ENCODE assay signal across 8 mouse cellular contexts in genomic region chr4:56685123-56685522, GRCm38 (mm10). TPM values are rescaled to one million over a fixed set of nuclear protein-coding genes. Genes with fewer than 3 reads are reported as not detected.
DNase-seq lines count a peak whose midpoint lies in the region; ATAC-seq lines count a peak whose summit lies in the region.

No protein-coding gene starts in this region.

- H3K4me3 ChIP-seq in embryonic facial prominence, embryonic 11.5 days (ENCODE audit: low read depth, low read length): no peak overlapping the region
- H3K4me3 ChIP-seq in limb, embryonic 10.5 days: no peak overlapping the region

- H3K9me3 ChIP-seq in embryonic facial prominence, embryonic 11.5 days (replicated peaks; ENCODE audit: control insufficient read depth, low read length): no peaks in the 10 kb centered on the region
- no peaks in the 10 kb centered on the region for H3K9me3 ChIP-seq in limb, embryonic 10.5 days (replicated peaks)

- no peaks in the 10 kb centered on the region for H3K36me3 ChIP-seq in embryonic facial prominence, embryonic 11.5 days (replicated peaks; ENCODE audit: control insufficient read depth, insufficient read depth, low read depth, low read length)
- H3K36me3 ChIP-seq in limb, embryonic 10.5 days: no peaks in the 10 kb centered on the region

- no peak overlapping the region for H3K9ac ChIP-seq in embryonic facial prominence, embryonic 11.5 days (replicated peaks; ENCODE audit: low read length)

- WGBS in embryonic facial prominence, embryonic 11.5 days: 7% methylated on average over 9 of the region's 9 CpGs
- WGBS in limb, embryonic 10.5 days: 11% methylated on average over 9 of the region's 9 CpGs

- DNase-seq in 3134 (ENCODE audit: extremely low read depth, insufficient read length, low spot score): peak; percentile 66
- DNase-seq in adrenal gland, postnatal 14 days: peak; percentile 92
- peak; percentile 87 for DNase-seq in embryonic facial prominence, embryonic 11.5 days (ENCODE audit: low spot score)
- DNase-seq in heart, adult 18-20 months: peak; percentile 86 to 92
- DNase-seq in kidney, adult 18-20 months: peak; percentile 86
- peak; percentile 90 for DNase-seq in limb, embryonic 10.5 days (ENCODE audit: low spot score)
- DNase-seq in monocyte, adult 2 months (ENCODE audit: low read depth in 1 of 2, low spot score in 2 of 2): peak; percentile 67 to 71
- DNase-seq in spleen, postnatal 14 days (ENCODE audit: low spot score in 2 of 2): peak; percentile 28 to 54

- H3K27me3 ChIP-seq in embryonic facial prominence, embryonic 11.5 days (ENCODE audit: control insufficient read depth, insufficient read depth, low read length): no peaks in the 10 kb centered on the region
- peaks cover 10% of the 10 kb centered on the region for H3K27me3 ChIP-seq in limb, embryonic 10.5 days (ENCODE audit: low read depth, poor library complexity, severe bottlenecking)

- no peaks in the 10 kb centered on the region for H3K4me1 ChIP-seq in embryonic facial prominence, embryonic 11.5 days (ENCODE audit: control insufficient read depth, insufficient read depth, low read length)
- H3K4me1 ChIP-seq in limb, embryonic 10.5 days: peaks cover 23% of the 10 kb centered on the region

- ATAC-seq in embryonic facial prominence, embryonic 11.5 days (replicated peaks; ENCODE audit: insufficient number of reproducible peaks, low FRiP score, low TSS enrichment, low read depth): peak; percentile 59; the same call in 1 of the 2 replicates

- H3K4me2 ChIP-seq in embryonic facial prominence, embryonic 11.5 days (ENCODE audit: low read depth, low read length): no peak overlapping the region

- H3K27ac ChIP-seq in embryonic facial prominence, embryonic 11.5 days (replicated peaks; ENCODE audit: low read depth, low read length): no peak overlapping the region
- no peak overlapping the region for H3K27ac ChIP-seq in limb, embryonic 10.5 days

RNA-seq across cellular contexts. Expression of gene Gm26657, which starts 54.7 kb away (rescaled TPM):
- not detected in 2 replicates for total RNA-seq in adrenal gland, postnatal 14 days (2021)
- not detected in 2 replicates for polyA plus RNA-seq in embryonic facial prominence, embryonic 11.5 days (2014; fragmentation: Nextera tagmentation; extraction: Ambion mirVana)
- total RNA-seq in heart, adult 18-20 months (2021): not detected
- 0.11 TPM in 1 of 2 replicates, not detected in the other for polyA plus RNA-seq in limb, embryonic 10.5 days (2016; fragmentation: Nextera tagmentation; extraction: Ambion mirVana)

RNA-seq across cellular contexts. Expression of gene Actl7b, which starts 56.1 kb away (rescaled TPM):
- not detected in 2 replicates for total RNA-seq in adrenal gland, postnatal 14 days (2021)
- polyA plus RNA-seq in embryonic facial prominence, embryonic 11.5 days (2014; fragmentation: Nextera tagmentation; extraction: Ambion mirVana): not detected in 2 replicates
- total RNA-seq in heart, adult 18-20 months (2021): not detected
- not detected in 2 replicates for polyA plus RNA-seq in limb, embryonic 10.5 days (2016; fragmentation: Nextera tagmentation; extraction: Ambion mirVana)

RNA-seq across cellular contexts. Expression of gene Actl7a, which starts 58.1 kb away (rescaled TPM):
- total RNA-seq in adrenal gland, postnatal 14 days (2021): not detected in 2 replicates
- polyA plus RNA-seq in embryonic facial prominence, embryonic 11.5 days (2014; fragmentation: Nextera tagmentation; extraction: Ambion mirVana): not detected in 2 replicates
- total RNA-seq in heart, adult 18-20 months (2021): not detected
- polyA plus RNA-seq in limb, embryonic 10.5 days (2016; fragmentation: Nextera tagmentation; extraction: Ambion mirVana): not detected in 2 replicates

Comparison
In these comparisons a context has a peak if more than half of its experiments do, and no peak if none do; other contexts are left out.
1. DNase-seq: peak in every context shown above with its lines; median percentile 92 in adrenal gland, postnatal 14 days; 90 in limb, embryonic 10.5 days; 89 in heart, adult 18-20 months; 87 in embryonic facial prominence, embryonic 11.5 days; 86 in kidney, adult 18-20 months; 69 in monocyte, adult 2 months; 66 in 3134; 41 in spleen, postnatal 14 days.